Mouse (Mus musculus) liver, embryonic 14.5 days (tissue): ENCODE data around the gene Bax.

ENCODE experiments used
- CTCF ChIP-seq: IDR thresholded peaks from 2 replicates; pipeline ENCODE4 v1.5.1; 2016; ENCODE audit warnings: antibody characterized with exemption, low read depth, control low read depth
- EP300 ChIP-seq: IDR thresholded peaks from 2 replicates; pipeline ENCODE4 v1.6.1; 2016; ENCODE audit warnings: antibody characterized with exemption, low read depth

- no peak for TF ChIP-seq CTCF
- TF ChIP-seq EP300 = no peak
Observed at GRCm38 (mm10) chr7:45462325-45462724, 4.4 kb downstream of the Bax start.
